Mouse (Mus musculus): ENCODE measurements around the gene Stard3nl.

Gene Stard3nl

DNA sequence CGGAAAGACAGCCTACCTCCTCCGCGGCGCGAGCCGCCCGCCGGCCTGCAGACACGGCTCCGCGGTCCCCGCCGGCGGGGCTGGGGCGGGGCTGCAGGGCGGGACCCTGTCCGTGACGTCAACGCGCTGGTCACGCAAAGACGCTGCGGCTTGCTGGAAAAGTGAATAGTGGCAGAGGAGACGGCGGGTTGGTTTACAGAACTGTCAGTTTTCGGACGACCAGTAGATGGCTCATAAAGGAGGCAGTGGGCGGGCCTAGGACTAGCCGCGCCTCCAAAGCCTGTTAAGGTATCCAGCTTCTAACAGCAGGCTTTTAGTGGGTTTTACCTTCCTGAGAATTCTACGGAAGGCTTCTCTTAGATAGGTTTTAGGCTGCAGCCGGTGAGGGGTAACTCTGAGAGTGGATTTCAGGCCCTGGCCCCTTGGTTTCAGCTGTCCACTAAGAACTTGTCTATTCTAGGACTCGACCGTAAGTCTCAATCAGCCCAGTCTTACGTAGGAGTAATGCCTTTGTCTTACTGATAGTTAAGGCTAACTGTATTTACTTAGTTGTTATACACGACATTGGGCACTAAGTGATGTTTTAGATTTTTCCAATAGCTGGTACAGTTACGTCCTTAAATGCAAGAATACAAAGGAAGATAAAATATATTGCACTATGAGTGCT lies at the start of gene Stard3nl:
Stard3nl (minus strand) TSS at position 108 of the 667 bp plus-strand sequence.
- peak; percentile 99 for DNase-seq

DNA sequence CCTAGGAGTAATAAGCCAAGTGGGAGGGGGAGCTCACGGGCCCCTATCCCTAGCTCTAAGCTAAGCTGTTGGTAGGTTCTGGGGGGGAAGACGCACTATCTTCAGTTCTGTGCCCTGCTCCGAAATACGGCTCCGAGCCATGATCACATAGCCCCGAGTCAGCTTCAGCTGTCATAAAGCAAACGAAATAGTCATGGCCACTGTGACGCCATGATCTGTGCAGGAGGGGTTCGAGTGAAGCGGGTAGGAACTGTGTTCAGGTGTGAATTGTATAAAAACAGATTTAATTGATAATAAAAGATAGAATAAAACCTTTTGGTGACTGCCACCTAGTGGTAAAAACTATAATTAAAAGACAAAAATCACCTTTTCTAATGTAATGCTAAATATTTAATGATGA lies 42.4 kb upstream of the Stard3nl start:
- DNase-seq: peak; percentile 17

DNA sequence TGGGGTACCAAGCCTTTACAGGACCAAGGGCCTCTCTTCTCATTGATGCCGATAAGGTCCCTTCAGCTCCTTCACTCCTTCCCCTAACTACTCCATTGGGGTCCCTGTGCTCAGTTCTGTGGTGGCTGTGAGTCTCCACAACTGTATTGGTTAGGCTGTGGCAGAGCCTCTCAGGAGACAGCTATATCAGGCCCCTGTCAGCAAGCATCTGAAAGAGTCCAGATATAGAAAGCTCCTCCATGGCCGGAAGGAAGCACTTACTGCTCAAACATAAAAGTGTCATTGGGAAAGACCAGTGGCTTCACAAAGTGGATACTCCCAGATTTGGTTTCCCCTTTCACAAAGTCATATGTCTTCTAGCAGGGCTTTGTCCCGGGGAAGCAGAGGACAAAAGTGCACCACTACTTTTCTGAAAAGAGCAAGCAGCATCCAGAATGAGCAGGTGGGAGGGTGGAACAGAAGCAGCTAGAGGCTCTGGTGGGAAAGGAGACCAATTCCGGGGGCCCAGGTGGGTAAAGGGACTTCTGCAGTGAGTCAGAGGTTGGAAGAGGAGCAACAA lies 34.3 kb upstream of the Stard3nl start:
- DNase-seq: no peak

DNA sequence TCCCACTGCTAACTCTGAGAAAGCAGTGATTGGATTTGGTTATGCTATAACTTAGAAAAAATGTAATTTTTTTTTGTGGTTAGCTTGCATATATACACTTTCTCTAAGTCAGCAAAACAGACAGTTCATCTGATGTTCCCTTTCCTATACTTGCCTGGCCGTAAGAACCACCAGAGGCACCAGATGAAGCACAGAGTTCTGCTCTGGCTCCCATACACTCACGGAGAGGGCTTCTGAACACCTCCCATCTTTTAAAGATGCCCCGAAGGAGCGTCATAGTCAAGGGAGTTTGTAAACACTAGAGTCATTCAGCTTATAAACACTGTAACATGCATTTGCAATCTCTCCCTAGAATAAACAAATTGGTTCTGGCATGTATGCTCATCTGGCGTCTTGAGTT lies 32.5 kb upstream of the Stard3nl start:
- no peak for DNase-seq

DNA sequence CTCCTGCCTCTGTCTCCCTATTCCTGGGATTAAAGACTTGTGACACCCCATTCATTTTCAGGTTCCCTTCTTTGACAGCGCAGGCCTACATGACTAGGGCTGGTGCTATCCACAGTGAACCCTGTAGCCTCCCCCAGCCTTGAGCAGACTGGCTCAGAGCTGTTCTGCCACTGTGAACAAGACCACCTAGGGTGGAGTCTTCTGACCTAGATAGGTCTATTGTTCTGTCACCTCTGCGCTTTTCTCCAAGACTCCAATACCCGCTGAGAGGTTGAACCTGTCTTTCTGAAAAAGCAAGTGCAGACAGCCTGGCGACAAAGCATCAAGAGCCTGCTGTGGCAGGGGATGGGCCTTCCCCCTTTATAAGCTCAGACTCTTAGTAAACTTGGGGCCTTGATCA lies 29.0 kb upstream of the Stard3nl start:
- DNase-seq: no peak

DNA sequence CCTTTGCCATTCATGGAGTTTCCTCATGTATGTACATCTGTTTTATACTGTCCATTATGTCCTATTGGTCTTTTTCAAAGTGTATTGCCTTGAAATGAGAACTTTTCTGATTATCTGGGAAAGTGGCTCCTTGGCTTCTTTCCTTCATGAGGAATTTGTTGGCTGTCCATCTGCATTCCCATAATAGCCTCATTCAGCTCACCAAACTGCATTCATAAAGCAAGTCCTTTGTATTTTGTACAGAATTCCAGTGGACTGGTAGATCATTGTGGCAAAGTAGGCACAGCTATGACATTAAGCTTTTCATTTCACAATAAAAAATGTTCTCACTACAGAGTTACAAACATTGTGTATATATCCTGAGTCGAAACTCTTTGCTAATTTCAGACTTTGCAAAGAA lies 26.9 kb upstream of the Stard3nl start:
- no peak for DNase-seq

DNA sequence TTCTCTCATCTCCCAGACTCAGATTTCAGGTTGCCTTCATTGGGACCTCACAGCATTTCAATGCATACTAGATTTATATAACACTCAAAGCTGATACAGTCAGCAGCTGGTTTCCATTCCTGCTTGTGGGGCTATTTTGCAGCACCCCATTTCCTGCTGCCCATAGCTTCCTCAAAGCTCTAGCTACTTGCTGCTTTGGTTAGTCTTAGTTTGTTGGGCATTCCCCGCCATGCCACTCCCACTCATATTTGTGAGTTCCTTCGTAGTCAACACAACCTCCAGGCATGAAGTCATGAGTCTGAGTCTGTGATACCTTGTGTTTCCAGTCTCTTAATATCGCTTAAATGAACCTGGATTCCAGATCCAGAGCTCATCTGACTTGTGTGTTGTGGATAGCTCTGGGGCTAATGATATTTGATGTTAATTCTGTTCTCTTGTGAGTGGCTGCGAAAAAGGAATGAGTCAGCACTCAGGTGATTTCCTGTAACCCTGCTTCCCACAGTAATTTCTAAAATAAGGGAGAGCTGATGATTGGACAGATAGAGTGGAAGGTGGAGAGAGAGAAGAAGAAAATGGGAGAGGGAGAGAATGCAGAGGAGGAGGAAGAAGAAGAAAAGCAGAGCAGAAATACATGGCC lies 22.4 kb upstream of the Stard3nl start:
- no peak for DNase-seq

DNA sequence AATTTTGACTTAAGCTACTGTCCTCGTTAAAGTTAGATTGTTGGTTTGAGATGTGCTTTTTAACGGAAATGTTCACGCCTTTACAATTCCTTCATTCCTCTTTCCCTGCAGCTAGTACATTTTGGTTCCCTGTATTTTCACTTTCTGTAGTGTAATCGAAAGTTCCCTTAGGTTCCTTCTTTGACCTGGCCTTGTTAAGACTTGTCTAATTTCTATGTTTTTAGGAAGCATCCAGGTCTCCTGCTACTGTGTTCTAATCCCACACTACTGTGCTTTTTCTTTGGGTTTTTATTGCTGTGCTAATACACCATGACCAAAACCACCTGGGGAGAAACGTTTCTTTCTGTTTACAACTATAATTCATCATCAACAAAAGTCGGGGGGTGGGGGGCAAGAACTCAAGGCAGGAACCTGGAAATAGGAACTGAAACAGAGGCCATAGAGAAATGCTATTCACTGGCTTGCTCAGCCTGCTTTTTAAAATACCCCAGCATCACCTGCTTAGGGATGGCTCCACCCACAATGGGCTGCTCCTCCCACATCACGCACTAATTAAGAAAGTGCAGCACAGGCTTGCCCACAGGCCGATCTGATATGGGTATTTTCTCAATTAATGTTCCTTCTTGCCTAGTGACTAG lies 20.4 kb upstream of the Stard3nl start:
- no peak for DNase-seq

DNA sequence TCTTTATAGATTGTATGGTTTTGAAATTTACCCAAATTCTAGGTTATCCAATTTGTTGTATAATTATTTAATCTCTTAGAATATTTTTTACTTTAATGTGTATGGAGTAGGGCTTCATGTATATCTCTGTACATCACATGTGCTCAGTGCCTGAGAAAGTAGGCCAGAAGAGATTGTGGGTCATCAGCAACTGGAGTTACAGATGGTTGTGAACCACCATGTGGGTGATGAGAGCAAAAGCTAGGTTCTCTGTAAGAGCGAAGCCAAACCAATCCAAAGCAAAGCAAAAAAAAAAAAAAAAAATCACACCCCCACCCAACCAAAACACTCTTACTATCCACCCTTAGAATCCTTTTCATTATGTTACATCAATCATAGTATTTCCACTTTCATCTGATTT lies 19.7 kb upstream of the Stard3nl start:
- no peak for DNase-seq

DNA sequence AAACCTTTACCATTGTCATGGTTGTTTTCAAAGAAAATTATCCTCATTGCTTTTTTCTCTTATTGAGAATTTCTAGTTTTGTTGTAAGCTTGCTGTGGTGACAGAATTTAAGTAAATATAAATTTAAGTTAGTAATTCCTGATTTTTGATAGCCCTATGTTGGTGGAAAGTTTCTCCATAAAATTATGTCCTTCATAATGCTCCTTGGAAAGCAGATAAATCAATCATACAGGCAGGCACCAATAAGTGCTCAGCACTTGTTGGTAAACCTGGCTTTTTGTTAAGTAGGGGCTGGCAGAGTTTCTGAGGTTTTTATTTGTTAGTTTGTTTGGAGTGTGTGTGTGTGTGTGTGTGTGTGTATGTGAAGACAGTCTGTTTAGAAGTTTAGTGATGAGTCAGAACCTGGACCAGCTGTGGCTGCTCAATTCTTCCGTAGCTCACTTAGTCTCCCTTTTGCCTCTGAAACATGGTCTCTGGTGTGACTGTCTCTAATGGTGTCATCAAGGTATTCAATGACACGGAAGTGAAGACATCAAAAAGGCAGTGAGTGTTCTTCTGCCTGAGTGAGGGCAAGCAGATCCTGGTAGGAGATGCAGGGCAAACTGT lies 16.8 kb upstream of the Stard3nl start:
- no peak for DNase-seq

DNA sequence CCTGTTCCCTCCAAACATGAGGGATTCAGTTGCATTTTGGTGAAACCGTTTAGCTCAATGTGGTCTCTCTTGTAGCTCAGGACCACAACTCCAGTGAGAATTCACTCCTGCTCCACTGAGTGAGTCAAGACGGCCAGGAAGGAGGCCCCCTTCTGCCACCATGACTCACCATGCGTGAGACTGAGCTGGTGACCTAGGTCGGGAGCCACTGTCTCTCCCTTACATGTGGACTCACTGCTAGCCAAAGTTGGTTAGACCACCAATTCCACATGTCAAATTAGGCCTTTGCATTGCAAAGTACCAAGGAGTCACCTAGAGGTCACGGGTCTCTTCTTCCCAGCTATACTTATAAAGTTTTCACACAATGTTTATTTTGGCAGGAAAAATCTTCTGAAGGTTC lies 16.3 kb upstream of the Stard3nl start:
- no peak for DNase-seq

DNA sequence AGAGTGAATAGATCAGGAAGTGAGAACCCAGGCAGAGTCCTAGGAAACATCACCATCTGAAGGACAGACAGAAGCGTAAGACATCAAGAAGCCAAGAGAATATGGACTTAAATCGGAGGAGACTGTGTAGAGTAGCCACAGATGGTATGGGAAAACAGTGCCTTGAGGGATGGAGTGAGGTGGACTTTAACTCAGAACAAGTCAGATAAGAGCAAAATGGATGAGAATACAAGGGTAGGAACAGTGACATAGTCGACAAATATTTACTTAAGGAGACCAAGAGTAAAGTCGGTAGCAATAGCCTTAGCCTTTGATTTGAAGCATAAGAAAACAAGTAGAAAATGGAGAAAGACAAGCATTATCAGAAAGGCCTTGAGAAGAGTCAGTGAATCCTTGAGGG lies 15.1 kb upstream of the Stard3nl start:
- no peak for DNase-seq

DNA sequence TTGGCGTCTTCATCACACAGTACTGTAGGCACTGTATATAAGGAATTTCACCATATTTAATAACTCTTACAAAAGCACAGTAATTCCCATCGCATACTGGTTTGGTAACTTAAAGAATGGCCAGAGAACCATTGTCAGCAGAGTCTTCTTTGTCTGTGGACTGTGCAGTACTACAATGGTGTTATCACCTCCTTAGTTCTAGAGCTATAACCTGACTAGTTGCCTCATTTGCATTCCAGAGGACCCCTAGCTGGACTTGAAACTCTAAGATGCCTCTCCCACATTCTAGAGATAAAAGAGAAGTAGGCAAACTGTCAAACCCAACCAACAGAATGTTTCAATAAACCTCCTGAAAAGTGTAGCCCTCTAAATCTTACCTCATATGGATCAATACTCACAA lies 12.4 kb upstream of the Stard3nl start:
- DNase-seq: no peak

DNA sequence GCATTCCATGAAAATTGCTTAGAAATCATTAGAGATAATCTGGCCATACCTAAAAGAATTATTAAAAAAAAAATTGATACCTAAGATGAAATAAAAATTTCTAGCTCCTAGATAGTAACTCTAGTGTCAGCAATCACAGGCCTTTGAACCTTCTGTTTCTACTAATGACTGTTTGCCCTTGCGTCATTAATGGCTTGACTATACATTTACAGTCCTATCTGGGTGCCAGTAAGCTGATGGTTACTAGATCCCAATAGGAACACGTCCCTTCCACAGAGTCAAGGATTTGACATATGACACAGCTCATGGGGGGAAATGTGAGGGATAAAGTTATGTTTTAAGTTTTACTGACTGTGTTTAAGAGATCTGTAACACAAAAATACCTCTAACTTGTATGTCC lies 9.0 kb upstream of the Stard3nl start:
- DNase-seq: no peak

DNA sequence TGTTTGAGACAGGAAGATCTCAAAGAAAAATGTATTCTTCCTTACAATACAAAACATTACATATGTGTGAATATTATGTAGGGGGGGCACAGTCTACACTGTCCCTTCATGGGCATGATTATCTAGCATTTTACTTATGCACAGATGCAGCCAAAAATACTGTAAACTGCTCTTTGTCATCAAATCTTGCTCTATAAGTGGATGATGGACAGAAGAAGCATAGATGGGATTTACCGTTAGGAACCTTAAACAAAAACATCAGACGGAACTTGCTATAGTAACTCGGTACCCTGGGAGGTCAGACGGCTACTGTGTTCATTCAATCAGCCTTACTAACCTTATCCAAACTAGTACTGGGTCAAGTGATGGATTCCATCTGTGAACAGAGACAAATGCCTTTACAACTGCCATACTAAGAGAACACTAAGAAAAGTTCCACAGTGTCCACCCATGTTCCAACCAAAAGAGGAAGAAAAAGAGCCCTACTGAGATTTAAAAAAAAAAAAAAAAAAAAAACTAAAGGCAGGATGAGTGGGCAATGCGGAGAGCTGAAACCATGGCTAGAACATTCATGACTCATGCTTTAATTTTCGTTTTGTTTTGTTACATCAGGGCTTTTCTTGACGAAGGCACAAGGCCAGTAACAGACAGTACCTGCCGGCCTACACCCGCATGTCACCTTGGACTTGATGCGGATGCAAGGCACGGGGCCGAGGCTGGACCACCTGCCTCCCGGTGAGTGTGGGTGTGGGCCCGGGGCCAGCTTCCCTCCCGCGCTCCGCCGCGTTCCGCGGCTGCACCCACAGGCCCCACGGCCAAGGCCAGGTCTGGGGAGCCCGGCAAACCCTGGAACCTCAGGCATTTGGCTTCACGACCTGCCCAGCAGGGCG lies 552 bp downstream of the Stard3nl start:
- DNase-seq: no peak

DNA sequence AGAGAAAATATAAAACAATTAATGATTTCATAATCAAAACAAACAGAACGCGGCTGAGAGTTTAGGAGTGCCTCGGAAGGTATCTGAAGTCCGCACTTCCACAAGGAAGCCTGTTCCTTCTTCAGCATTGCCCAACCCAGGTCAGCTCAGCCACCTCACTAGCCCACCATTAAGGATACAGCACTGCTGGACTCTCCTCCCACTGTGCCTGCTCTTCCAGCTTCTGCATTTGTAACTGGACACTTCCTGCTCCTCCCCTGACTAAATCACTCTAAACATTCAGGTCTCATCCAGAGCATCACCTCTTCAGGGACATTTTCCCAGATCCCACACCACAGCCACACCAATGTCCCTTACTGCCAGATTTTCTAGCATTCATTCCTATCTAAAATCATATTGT lies 1.4 kb downstream of the Stard3nl start:
- DNase-seq: no peak

DNA sequence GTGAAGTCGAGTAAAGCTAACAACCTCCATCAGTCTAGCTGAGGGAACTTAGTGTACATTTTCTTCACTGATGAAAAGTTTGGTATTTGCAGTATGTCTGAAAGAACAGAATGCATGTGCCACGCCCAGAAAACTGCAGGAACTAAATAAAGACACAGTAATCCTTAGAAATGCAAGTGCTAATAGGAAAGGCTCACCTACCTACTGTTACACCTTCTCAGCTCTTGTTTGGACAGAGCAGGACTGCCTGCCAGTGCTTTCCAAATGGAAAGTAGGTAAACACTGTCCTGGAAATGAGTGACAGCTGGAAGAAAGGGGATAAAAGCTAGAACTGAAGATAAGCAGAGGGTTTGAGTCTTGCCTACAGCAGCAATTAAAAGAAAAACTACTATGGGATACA lies 1.9 kb downstream of the Stard3nl start:
- no peak for DNase-seq

DNA sequence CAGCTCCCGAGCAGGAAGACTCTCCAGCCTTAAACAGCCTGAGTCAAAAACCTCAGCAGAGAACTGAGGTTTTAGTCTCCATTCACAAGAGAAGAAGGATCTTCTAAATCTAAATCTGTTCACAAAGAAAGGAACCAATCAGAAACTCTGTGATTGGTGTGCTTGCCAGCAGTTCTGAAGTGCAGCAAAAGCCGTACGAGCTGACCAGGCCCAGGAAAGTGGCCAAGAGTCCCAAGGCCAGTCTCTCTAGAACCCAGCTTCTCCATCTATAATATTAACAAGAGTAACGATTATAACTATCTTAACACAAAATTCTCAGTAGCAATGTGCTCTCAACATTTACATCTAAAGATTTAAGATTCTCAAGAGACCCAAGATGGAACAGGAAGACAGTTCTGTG lies 4.0 kb downstream of the Stard3nl start:
- no peak for DNase-seq

DNA sequence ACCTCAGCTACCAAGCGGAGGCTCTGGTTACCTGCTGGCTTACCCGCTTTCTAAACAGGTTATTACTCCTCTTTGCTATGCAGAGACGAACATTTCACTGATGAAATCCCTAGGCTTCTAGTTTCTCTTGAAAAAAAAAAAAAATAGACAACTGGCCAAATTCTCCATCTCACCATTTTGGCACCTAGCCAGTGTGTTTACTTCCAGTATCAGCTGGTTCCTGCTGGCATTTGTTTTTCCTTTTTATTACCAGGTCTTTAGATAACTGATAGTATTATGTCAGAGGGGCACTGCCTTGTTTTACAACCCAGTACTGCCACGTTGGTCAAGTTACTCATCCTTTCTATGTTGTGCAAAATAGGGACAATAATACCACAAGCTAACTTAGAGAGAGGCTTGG lies 5.3 kb downstream of the Stard3nl start:
- DNase-seq: no peak

DNA sequence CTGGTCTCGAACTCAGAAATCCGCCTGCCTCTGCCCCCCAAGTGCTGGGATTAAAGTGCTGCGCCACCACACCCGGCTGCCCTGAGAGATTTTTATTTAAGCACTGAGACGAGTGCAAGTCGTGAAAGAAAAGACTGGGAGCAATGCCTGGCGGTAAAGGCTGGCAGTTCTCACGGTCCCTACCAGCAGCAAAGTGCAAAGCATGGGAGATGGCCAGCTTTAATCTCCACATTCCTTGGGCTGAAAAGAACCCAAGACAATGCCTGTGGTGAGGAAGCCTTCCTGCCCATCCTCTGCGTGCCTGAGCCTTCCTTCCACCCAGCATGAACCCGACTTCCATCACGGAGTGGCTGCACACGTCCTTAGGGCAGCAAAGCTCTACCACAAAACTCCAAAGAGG lies 5.7 kb downstream of the Stard3nl start:
- no peak for DNase-seq

DNA sequence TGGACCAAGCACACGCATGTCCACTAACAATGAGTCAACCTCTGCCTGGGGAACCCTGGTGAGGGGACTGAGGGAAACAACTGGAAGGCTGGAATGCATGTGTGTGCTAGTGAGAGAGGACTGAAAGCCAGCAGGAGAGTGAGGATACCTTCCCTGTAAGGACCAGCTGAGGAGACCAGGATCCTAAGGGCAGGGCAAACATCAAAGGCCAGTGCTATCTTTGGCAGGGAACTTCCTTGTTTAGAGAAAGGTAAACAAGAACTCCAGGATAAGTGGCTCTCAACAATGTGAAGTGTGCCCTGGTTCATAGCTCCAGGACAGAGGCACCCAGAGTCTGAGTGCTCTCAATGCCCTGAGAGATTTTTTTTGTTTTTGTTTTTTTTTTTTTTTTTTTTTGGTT lies 6.2 kb downstream of the Stard3nl start:
- DNase-seq: no peak

DNA sequence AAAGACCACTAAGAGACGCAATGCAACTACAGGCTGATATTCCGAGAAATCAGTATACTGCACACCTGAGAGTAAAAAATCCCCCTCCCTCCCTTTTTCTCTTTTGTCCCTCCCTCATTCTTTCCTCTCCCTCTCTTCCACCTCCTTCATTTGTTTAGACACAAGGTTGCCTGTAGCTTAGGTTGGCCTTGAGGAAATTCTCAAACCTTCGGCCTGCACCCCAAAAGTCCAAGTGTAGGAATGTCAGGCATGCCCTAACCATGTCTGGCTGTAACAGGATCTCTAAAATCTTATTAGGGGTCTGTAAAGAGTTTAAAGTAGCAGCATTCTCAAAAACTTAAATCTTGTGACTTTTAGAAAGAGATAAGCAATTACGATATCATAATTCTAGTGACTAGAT lies 10.4 kb downstream of the Stard3nl start:
- DNase-seq: no peak

Measured in cerebellum, adult 11 months (tissue).